Mouse (Mus musculus) MEL (cell line): Measurements from ENCODE around the gene Dph5. TPM values are rescaled to one million over a fixed set of nuclear protein-coding genes. Genes with fewer than 3 reads are reported as not detected.

Experiments
- DNase-seq: peaks from one replicate; pipeline ENCODE4 v3.0.0; 2011; ENCODE audit warnings: low read depth, low spot score
- H3K27ac ChIP-seq: 2 replicates; pipeline ENCODE4 v1.5.1; 2012; ENCODE audit warnings: low read depth, mild to moderate bottlenecking, control low read depth, low read length, moderate library complexity; ENCODE audit not compliant: control insufficient read depth
- H3K27me3 ChIP-seq, 2 experiments: fragments of 150-350 bp in 1 of 2; sonication (generic) in 1 of 2; 2 replicates each; pipeline ENCODE4 v1.6.1; 2012; ENCODE audit warnings: low read length in 2 of 2, mild to moderate bottlenecking in 2 of 2, improper control_type of control experiment in 1 of 2, moderate library complexity in 1 of 2; ENCODE audit not compliant: insufficient read depth in 2 of 2, control insufficient read depth in 1 of 2
- H3K36me3 ChIP-seq, 2 experiments: 2 replicates each; pipeline ENCODE4 v1.6.1; 2012 to 2014; ENCODE audit warnings: low read length in 2 of 2, improper control_type of control experiment in 1 of 2, inconsistent platforms in 1 of 2, mild to moderate bottlenecking in 1 of 2; ENCODE audit not compliant: insufficient read depth in 2 of 2, control insufficient read depth in 1 of 2
- H3K4me1 ChIP-seq, 2 experiments: fragments of 150-350 bp in 1 of 2; sonication (generic) in 1 of 2; 2 replicates each; pipeline ENCODE4 v1.6.1; 2012; ENCODE audit warnings: low read length in 2 of 2, improper control_type of control experiment in 1 of 2, mild to moderate bottlenecking in 1 of 2; ENCODE audit not compliant: insufficient read depth in 2 of 2, control insufficient read depth in 1 of 2
- H3K4me3 ChIP-seq, 2 experiments: fragments of 150-350 bp in 1 of 2; sonication (generic) in 1 of 2; 2 replicates each; pipeline ENCODE4 v1.5.1; 2012; ENCODE audit warnings: low read depth in 2 of 2, low read length in 2 of 2, mild to moderate bottlenecking in 2 of 2, moderate library complexity in 2 of 2, control low read depth in 1 of 2, improper control_type of control experiment in 1 of 2; ENCODE audit not compliant: control insufficient read depth in 1 of 2, insufficient read depth in 1 of 2
- H3K79me2 ChIP-seq: 2 replicates; pipeline ENCODE4 v1.6.1; 2012; ENCODE audit warnings: mild to moderate bottlenecking, low read length, moderate library complexity; ENCODE audit not compliant: control insufficient read depth, poor library complexity, insufficient read depth
- H3K9ac ChIP-seq: 2 replicates; pipeline ENCODE4 v1.6.1; 2012; ENCODE audit warnings: low read depth, mild to moderate bottlenecking, control low read depth, low read length, moderate library complexity; ENCODE audit not compliant: control insufficient read depth, poor library complexity, severe bottlenecking
- H3K9me3 ChIP-seq: fragments of 150-350 bp; sonication (generic); replicated peaks from 2 replicates; pipeline ENCODE4 v1.6.1; 2012; ENCODE audit warnings: mild to moderate bottlenecking, low read length, improper control_type of control experiment, moderate library complexity; ENCODE audit not compliant: insufficient read depth
- BHLHE40 ChIP-seq: IDR thresholded peaks from 2 replicates; pipeline ENCODE4 v1.6.1; 2012; ENCODE audit warnings: low read depth, mild to moderate bottlenecking, inconsistent platforms, low read length, improper control_type of control experiment, borderline replicate concordance
- CHD1 ChIP-seq: IDR thresholded peaks from 2 replicates; pipeline ENCODE4 v1.6.1; 2012; ENCODE audit warnings: low read depth, mild to moderate bottlenecking, inconsistent platforms, low read length, improper control_type of control experiment
- CTCF ChIP-seq, 3 experiments: IDR thresholded peaks in 2 of 3; conservative IDR thresholded peaks in 1 of 3; 2 replicates each; pipeline ENCODE4 v1.5.1; 2011 to 2012; ENCODE audit warnings: low read length in 3 of 3, low read depth in 2 of 3, mild to moderate bottlenecking in 2 of 3, improper control_type of control experiment in 1 of 3, inconsistent platforms in 1 of 3, mixed read lengths in 1 of 3, moderate library complexity in 1 of 3; ENCODE audit not compliant: control insufficient read depth in 1 of 3, insufficient read depth in 1 of 3, poor library complexity in 1 of 3, severe bottlenecking in 1 of 3
- E2F4 ChIP-seq: IDR thresholded peaks from 2 replicates; pipeline ENCODE4 v1.6.1; 2011; ENCODE audit warnings: low read depth, low read length, improper control_type of control experiment, borderline replicate concordance
- ELF1 ChIP-seq: IDR thresholded peaks from 2 replicates; pipeline ENCODE4 v1.6.1; 2014; ENCODE audit warnings: low read depth, mild to moderate bottlenecking, inconsistent platforms, low read length, improper control_type of control experiment, moderate library complexity
- GABPA ChIP-seq: IDR thresholded peaks from 2 replicates; pipeline ENCODE4 v1.6.1; 2012; ENCODE audit warnings: low read depth, mild to moderate bottlenecking, inconsistent platforms, low read length, improper control_type of control experiment, moderate library complexity
- GATA1 ChIP-seq: IDR thresholded peaks from 2 replicates; pipeline ENCODE4 v1.6.1; 2011; ENCODE audit warnings: low read depth, low read length, improper control_type of control experiment
- HCFC1 ChIP-seq: IDR thresholded peaks from 2 replicates; pipeline ENCODE4 v1.6.1; 2012; ENCODE audit warnings: low read depth, mild to moderate bottlenecking, inconsistent platforms, low read length, improper control_type of control experiment, moderate library complexity
- JUND ChIP-seq: IDR thresholded peaks from 2 replicates; pipeline ENCODE4 v1.6.1; 2011; ENCODE audit warnings: low read depth, mild to moderate bottlenecking, improper control_type of control experiment, low read length
- KAT2A ChIP-seq: conservative IDR thresholded peaks from 2 replicates; pipeline ENCODE4 v1.6.1; 2012; ENCODE audit warnings: low read depth, low read length, improper control_type of control experiment, inconsistent platforms
- MAFK ChIP-seq: IDR thresholded peaks from 2 replicates; pipeline ENCODE4 v1.6.1; 2011; ENCODE audit warnings: low read depth, mild to moderate bottlenecking, low read length, improper control_type of control experiment, borderline replicate concordance
- MAZ ChIP-seq: IDR thresholded peaks from 2 replicates; pipeline ENCODE4 v1.6.1; 2012; ENCODE audit warnings: low read depth, mild to moderate bottlenecking, inconsistent platforms, low read length, improper control_type of control experiment
- MEF2A ChIP-seq: IDR thresholded peaks from 2 replicates; pipeline ENCODE4 v1.6.1; 2014; ENCODE audit warnings: low read depth, mild to moderate bottlenecking, inconsistent platforms, low read length, improper control_type of control experiment; ENCODE audit not compliant: poor library complexity, insufficient replicate concordance, severe bottlenecking; ENCODE audit errors: extremely low read depth
- MXI1 ChIP-seq: IDR thresholded peaks from 2 replicates; pipeline ENCODE4 v1.6.1; 2011; ENCODE audit warnings: mild to moderate bottlenecking, low read depth, low read length, improper control_type of control experiment
- MYB ChIP-seq: IDR thresholded peaks from 2 replicates; pipeline ENCODE4 v1.6.1; 2011; ENCODE audit warnings: mild to moderate bottlenecking, low read depth, low read length, improper control_type of control experiment
- MYC ChIP-seq: IDR thresholded peaks from 2 replicates; pipeline ENCODE4 v1.6.1; 2011; ENCODE audit warnings: low read depth, mild to moderate bottlenecking, low read length, improper control_type of control experiment, moderate library complexity
- NELFE ChIP-seq: IDR thresholded peaks from 2 replicates; pipeline ENCODE4 v1.6.1; 2011; ENCODE audit warnings: low read depth, low read length, improper control_type of control experiment
- NRF1 ChIP-seq: IDR thresholded peaks from 2 replicates; pipeline ENCODE4 v1.6.1; 2014; ENCODE audit warnings: low read depth, mild to moderate bottlenecking, inconsistent platforms, low read length, improper control_type of control experiment, moderate library complexity; ENCODE audit not compliant: poor library complexity, insufficient read depth, severe bottlenecking
- POLR2AphosphoS2 ChIP-seq: IDR thresholded peaks from 2 replicates; pipeline ENCODE4 v1.6.1; 2011; ENCODE audit warnings: low read length, improper control_type of control experiment
- RAD21 ChIP-seq: IDR thresholded peaks from 2 replicates; pipeline ENCODE4 v1.6.1; 2011; ENCODE audit warnings: mild to moderate bottlenecking, low read depth, low read length, improper control_type of control experiment
- RCOR1 ChIP-seq: IDR thresholded peaks from 2 replicates; pipeline ENCODE4 v1.6.1; 2012; ENCODE audit warnings: low read depth, mild to moderate bottlenecking, inconsistent platforms, low read length, improper control_type of control experiment
- SIN3A ChIP-seq: IDR thresholded peaks from 2 replicates; pipeline ENCODE4 v1.6.1; 2012; ENCODE audit warnings: low read length, improper control_type of control experiment, inconsistent platforms
- SMC3 ChIP-seq: IDR thresholded peaks from 2 replicates; pipeline ENCODE4 v1.6.1; 2011; ENCODE audit warnings: low read depth, low read length, improper control_type of control experiment
- UBTF ChIP-seq: IDR thresholded peaks from 2 replicates; pipeline ENCODE4 v1.6.1; 2012; ENCODE audit warnings: low read depth, mild to moderate bottlenecking, inconsistent platforms, low read length, improper control_type of control experiment, moderate library complexity, borderline replicate concordance; ENCODE audit not compliant: insufficient read depth
- USF1 ChIP-seq: IDR thresholded peaks from 2 replicates; pipeline ENCODE4 v1.6.1; 2014; ENCODE audit warnings: low read depth, mild to moderate bottlenecking, inconsistent platforms, low read length, improper control_type of control experiment, moderate library complexity
- USF2 ChIP-seq, 2 experiments: IDR thresholded peaks; 2 replicates each; pipeline ENCODE4 v1.6.1; 2011 to 2012; ENCODE audit warnings: improper control_type of control experiment in 2 of 2, low read length in 2 of 2, borderline replicate concordance in 1 of 2, inconsistent platforms in 1 of 2, low read depth in 1 of 2, mild to moderate bottlenecking in 1 of 2; ENCODE audit not compliant: insufficient read depth in 1 of 2
- ZC3H11A ChIP-seq: IDR thresholded peaks from 2 replicates; pipeline ENCODE4 v1.6.1; 2012; ENCODE audit warnings: low read depth, mild to moderate bottlenecking, inconsistent platforms, low read length, improper control_type of control experiment
- ZKSCAN1 ChIP-seq: IDR thresholded peaks from 2 replicates; pipeline ENCODE4 v1.6.1; 2012; ENCODE audit warnings: low read depth, mild to moderate bottlenecking, inconsistent platforms, low read length, improper control_type of control experiment, moderate library complexity
- ZMIZ1 ChIP-seq: IDR thresholded peaks from 2 replicates; pipeline ENCODE4 v1.6.1; 2012; ENCODE audit warnings: low read depth, mild to moderate bottlenecking, inconsistent platforms, low read length, improper control_type of control experiment, moderate library complexity
- ZNF384 ChIP-seq: IDR thresholded peaks from 2 replicates; pipeline ENCODE4 v1.6.1; 2012; ENCODE audit warnings: low read depth, mild to moderate bottlenecking, inconsistent platforms, low read length, improper control_type of control experiment
- polyA plus RNA-seq, 2 experiments: library from polyadenylated mRNA; stranded (reverse) in 1 of 2; unstranded in 1 of 2; fragments of >175 nt in 1 of 2; fragments of >200 nt in 1 of 2; gene quantifications; 2 replicates each; pipeline versions ENCODE4 v1.2.1 to v1.2.4; 2012; ENCODE audit warnings: low replicate concordance in 2 of 2, low read depth in 1 of 2; ENCODE audit not compliant: insufficient read length in 2 of 2, insufficient read depth in 1 of 2, missing spikeins in 1 of 2
- total RNA-seq: library from RNA; depleted of rRNA; stranded (reverse); fragments of 300-350 nt; gene quantifications from 2 replicates; pipeline ENCODE4 v1.2.3, GENCODE M21; 2012

Dph5 gene
- total and polyA plus RNA-seq, 3 experiments, result 34.9 to 45.8 TPM; not detected in 1

- TF ChIP-seq SMC3, result no peak
- TF ChIP-seq ZMIZ1, result no peak
- TF ChIP-seq NRF1, result no peak
- no peak for TF ChIP-seq BHLHE40
- TF ChIP-seq HCFC1, result no peak
- no peak for TF ChIP-seq SIN3A
- TF ChIP-seq CHD1, result no peak
- no peak for TF ChIP-seq MAZ
- no peak for TF ChIP-seq MYC
- no peak for TF ChIP-seq GATA1
- TF ChIP-seq NELFE, result no peak
- TF ChIP-seq ELF1, result no peak
- no peak for TF ChIP-seq KAT2A
- no peak for TF ChIP-seq MEF2A
- TF ChIP-seq, all 39 proteins: peak for 0
- peaks cover 0 to 13% of the 10 kb centered on the region in 2 experiments; a peak in 2 of 4 replicates for H3K36me3 ChIP-seq
Observed at GRCm38 (mm10) chr3:115974995-115975394, 87.4 kb downstream of the Dph5 start.

GRCm38 (mm10) chr3:115979000-115979399 is 91.4 kb downstream of the Dph5 start:
- H3K9ac ChIP-seq, result no peak overlapping the region
- H3K27me3 ChIP-seq, result no peaks in the 10 kb centered on the region
- H3K4me3 ChIP-seq, result no peak overlapping the region
- peak; percentile 58 for DNase-seq
- H3K4me1 ChIP-seq, result no peaks in the 10 kb centered on the region
- peaks cover 0 to 17% of the 10 kb centered on the region in 2 experiments; a peak in 2 of 4 replicates for H3K36me3 ChIP-seq
- H3K27ac ChIP-seq, result no peak overlapping the region
- H3K79me2 ChIP-seq, result no peaks in the 10 kb centered on the region
- H3K9me3 ChIP-seq, result no peaks in the 10 kb centered on the region
- TF ChIP-seq NRF1, result no peak
- no peak for TF ChIP-seq UBTF
- TF ChIP-seq MEF2A, result no peak
- TF ChIP-seq RCOR1, result no peak
- peak; percentile 77 for TF ChIP-seq SMC3
- no peak for TF ChIP-seq HCFC1
- peak; percentile 86 for TF ChIP-seq RAD21
- TF ChIP-seq E2F4, result no peak
- TF ChIP-seq CTCF (IDR thresholded peaks at IDR 0.05 in 2 of 3, conservative IDR thresholded peaks at IDR 0.05 in 1 of 3; ENCODE audit: control insufficient read depth in 1 of 3, insufficient read depth in 1 of 3, low read depth in 2 of 3, low read length in 3 of 3, poor library complexity in 1 of 3, severe bottlenecking in 1 of 3), result peak in 2 of 3 experiments; percentile 51 to 64; a peak in 5 of 6 replicates
- no peak for TF ChIP-seq BHLHE40
- no peak for TF ChIP-seq CHD1
- no peak for TF ChIP-seq MAZ
- TF ChIP-seq ZNF384, result peak; percentile 95
- TF ChIP-seq MAFK, result no peak
- no peak for TF ChIP-seq POLR2AphosphoS2
- TF ChIP-seq ZC3H11A, result peak; percentile 74
- no peak for TF ChIP-seq MYB
- no peak for TF ChIP-seq NELFE
- no peak for TF ChIP-seq GABPA
- TF ChIP-seq MXI1, result no peak
- TF ChIP-seq USF1, result no peak
- no peak for TF ChIP-seq ELF1
- no peak for TF ChIP-seq ZKSCAN1
- TF ChIP-seq USF2 (IDR thresholded peaks at IDR 0.05; ENCODE audit: borderline replicate concordance in 1 of 2, insufficient read depth in 1 of 2, low read depth in 1 of 2, low read length in 2 of 2), result no peak
- TF ChIP-seq JUND, result no peak

More at GRCm38 (mm10) chr3:115974995-115975394, 87.4 kb downstream of the Dph5 start:
- DNase-seq, result no peak
- no peak overlapping the region for H3K27ac ChIP-seq
- H3K4me1 ChIP-seq, result no peaks in the 10 kb centered on the region
- H3K27me3 ChIP-seq, result no peaks in the 10 kb centered on the region
- no peaks in the 10 kb centered on the region for H3K79me2 ChIP-seq
- H3K9me3 ChIP-seq, result no peaks in the 10 kb centered on the region
- H3K9ac ChIP-seq, result no peak overlapping the region
- H3K4me3 ChIP-seq, result no peak overlapping the region
